Mouse (Mus musculus) liver, postnatal 0 days (tissue): ENCODE data around the gene Rag2. TPM values are rescaled to one million over a fixed set of nuclear protein-coding genes. Genes with fewer than 3 reads are reported as not detected.

Experiments used
- ATAC-seq: fragments of 200-750 bp; cut with Nextera tagmentation; 2 replicates; pipeline ENCODE4 v1.8.0; 2017; ENCODE audit warnings: mild to moderate bottlenecking, moderate library complexity
- DNase-seq: peaks from one replicate; pipeline ENCODE4 v3.0.0-alpha.2; 2016
- H3K27ac ChIP-seq: fragments of 300-500 bp; sonication (generic); 2 replicates; pipeline ENCODE4 v1.5.1; 2014; ENCODE audit warnings: antibody characterized with exemption, moderate library complexity, mild to moderate bottlenecking, low read depth
- H3K27me3 ChIP-seq: fragments of 300-500 bp; sonication (generic); 2 replicates; pipeline ENCODE4 v1.6.1; 2014; ENCODE audit warnings: low read length, control low read depth, mixed read lengths; ENCODE audit not compliant: insufficient read depth
- H3K36me3 ChIP-seq: fragments of 300-500 bp; sonication (generic); replicated peaks from 2 replicates; pipeline ENCODE4 v1.6.1; 2014; ENCODE audit warnings: mild to moderate bottlenecking, control low read depth, low read length, moderate library complexity, mixed read lengths; ENCODE audit not compliant: insufficient read depth
- H3K4me1 ChIP-seq: fragments of 300-500 bp; sonication (generic); 2 replicates; pipeline ENCODE4 v1.6.1; 2014; ENCODE audit warnings: antibody characterized with exemption, mild to moderate bottlenecking, control low read depth; ENCODE audit not compliant: insufficient read depth
- H3K4me2 ChIP-seq: fragments of 300-500 bp; sonication (generic); 2 replicates; pipeline ENCODE4 v1.6.1; 2014; ENCODE audit warnings: low read depth, mild to moderate bottlenecking, low read length, moderate library complexity, mixed read lengths
- H3K4me3 ChIP-seq: fragments of 300-500 bp; sonication (generic); 2 replicates; pipeline ENCODE4 v1.5.1; 2014; ENCODE audit warnings: low read depth, low read length
- H3K9ac ChIP-seq: fragments of 300-500 bp; sonication (generic); replicated peaks from 2 replicates; pipeline ENCODE4 v1.6.1; 2014; ENCODE audit warnings: mild to moderate bottlenecking, moderate library complexity
- H3K9me3 ChIP-seq: fragments of 300-500 bp; sonication (generic); 2 replicates; pipeline ENCODE4 v1.6.1; 2016; ENCODE audit warnings: mild to moderate bottlenecking, control low read depth, low read length, mixed read lengths
- CTCF ChIP-seq: sonication (generic); IDR thresholded peaks from 2 replicates; pipeline ENCODE4 v1.5.1; 2016; ENCODE audit warnings: antibody characterized with exemption, low read depth
- EP300 ChIP-seq: IDR thresholded peaks from 2 replicates; pipeline ENCODE4 v1.6.1; 2016; ENCODE audit warnings: antibody characterized with exemption, low read depth, mild to moderate bottlenecking
- WGBS: fragments of 180-500 bp; shearing (Covaris S2); extraction: QIAGEN DNeasy Blood & Tissue Kit; methylation state at CpG from one replicate; pipeline ENCODE4 v1.1.7; 2014; ENCODE audit not compliant: insufficient replicate concordance; 5-methylcytosine and 5-hydroxymethylcytosine counted together
- polyA plus RNA-seq: library from polyadenylated mRNA; unstranded; fragments of >200 nt; fragmentation: Nextera tagmentation; extraction: Ambion mirVana; gene quantifications from 2 replicates; pipeline ENCODE4 v1.2.1, GENCODE M21; 2015

The Rag2 gene
- polyA plus RNA-seq, 1 experiment from 2014 or later: 1.1 TPM

DNA sequence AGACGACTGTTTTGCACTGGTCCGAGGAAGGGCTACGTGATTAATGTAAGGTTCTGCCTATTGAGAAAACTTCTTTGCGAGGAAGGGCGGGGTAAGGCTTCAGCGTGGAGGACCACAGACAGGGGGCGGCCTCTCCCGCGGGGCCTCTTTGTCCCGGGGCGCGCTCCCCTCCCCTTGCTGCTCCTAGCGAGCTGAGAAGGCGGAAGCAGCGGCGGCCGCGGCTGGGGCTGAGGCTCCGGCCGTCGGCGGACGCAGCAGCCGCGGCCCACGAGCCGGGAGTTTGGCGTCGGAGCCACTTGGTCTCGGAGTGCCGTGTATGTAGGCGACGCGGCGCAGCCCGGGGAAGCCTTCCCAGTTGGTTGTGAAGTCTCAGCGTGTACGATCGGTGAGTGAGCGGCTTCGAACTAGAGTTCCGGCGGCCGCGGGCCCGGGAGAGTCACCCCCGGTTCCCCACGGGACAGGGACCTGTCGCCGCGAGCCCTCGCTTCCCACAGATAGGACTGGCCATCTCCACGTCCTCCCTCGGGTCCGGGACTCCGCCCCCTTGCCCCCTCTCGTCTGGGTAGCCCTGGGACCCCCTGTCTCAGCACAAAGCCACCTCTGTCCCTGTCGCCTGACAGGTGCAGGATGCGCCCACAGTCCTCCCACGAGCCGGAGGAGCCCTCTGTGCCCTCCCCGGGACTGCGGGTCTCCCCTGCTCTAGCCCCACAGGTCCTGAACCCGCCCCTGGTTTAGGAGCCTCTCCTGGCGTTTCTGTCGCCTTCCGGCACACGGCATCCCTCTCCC is 53.9 kb downstream of the Rag2 start, which contains the start of gene Traf6:
TSS of gene Traf6 (plus strand) at position 194 of the 786 bp plus-strand sequence.
- Histone ChIP-seq H3K9me3 (no peaks in the 10 kb centered on the region), H3K4me1 (peaks cover 6% of the 10 kb centered on the region; the same call in 1 of the 2 replicates), H3K27me3 (no peaks in the 10 kb centered on the region), H3K4me2 (peak within 1 kb of the TSS; percentile 89), H3K4me3 (peak within 1 kb of the TSS; percentile 93), H3K27ac (peak within 1 kb of the TSS; percentile 68), H3K9ac (peak within 1 kb of the TSS; percentile 97), H3K36me3 (no peaks in the 10 kb centered on the region)
- ATAC-seq: peak; percentile 96
- TF ChIP-seq EP300: no peak
- TF ChIP-seq CTCF: peak; percentile 89
- WGBS: under 1% methylated on average over 67 of the region's 68 CpGs
- peak; percentile 90 for DNase-seq

DNA sequence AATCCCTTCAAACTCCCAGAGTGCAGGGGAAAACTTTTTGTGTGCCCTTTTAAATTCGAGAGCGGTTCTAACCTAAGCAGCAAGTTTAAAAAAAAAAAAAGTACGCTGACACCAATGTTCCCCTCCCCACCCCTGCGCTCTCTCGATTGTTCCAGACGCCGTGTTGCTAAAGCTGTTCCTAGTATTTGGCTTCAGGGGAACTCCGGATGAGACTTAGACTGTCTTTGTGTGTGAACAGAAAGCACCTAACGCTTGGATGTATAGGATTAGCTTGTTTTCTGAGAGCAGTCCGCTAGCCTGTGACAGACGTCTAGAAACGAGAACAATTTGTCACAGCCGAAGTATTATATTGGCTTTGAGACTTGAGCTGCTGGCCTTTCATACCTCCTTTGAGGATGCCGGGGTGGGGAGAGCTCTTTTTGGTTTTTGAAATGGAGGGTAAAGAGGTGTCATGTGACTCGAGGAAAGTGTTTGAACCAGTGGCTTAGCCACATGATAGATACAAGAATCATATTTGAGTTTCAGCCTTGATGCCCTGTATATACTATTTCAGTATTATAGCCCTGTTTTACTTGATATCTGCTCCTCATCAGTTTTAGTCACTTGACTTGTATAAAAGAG is 54.8 kb downstream of the Rag2 start:
- peak overlapping the region; percentile 97 for H3K9ac ChIP-seq
- no peak overlapping the region for H3K27ac ChIP-seq
- H3K4me2 ChIP-seq: peak overlapping the region; percentile 89
- no peak for TF ChIP-seq EP300
- no peak for TF ChIP-seq CTCF
- no peak for DNase-seq
- WGBS: 4% methylated on average over 15 of the region's 15 CpGs
- H3K4me3 ChIP-seq: peak overlapping the region; percentile 93
- no peaks in the 10 kb centered on the region for H3K9me3 ChIP-seq
- H3K4me1 ChIP-seq: peaks cover 6% of the 10 kb centered on the region; the same call in 1 of the 2 replicates
- 0 out of 2 replicates have a peak, but pooled peaks cover under 1% of the 10 kb centered on the region for H3K36me3 ChIP-seq
- 0 out of 2 replicates have a peak, but pooled peaks have one; percentile 13 for ATAC-seq
- no peaks in the 10 kb centered on the region for H3K27me3 ChIP-seq

Other genes starting within 250 kb of the Rag2 start
- gene Rag1, start 24.8 kb downstream of the Rag2 start, polyA plus RNA-seq: 0.95 and 1.1 TPM in 2 replicates
- 15.1 and 18.5 TPM in 2 replicates for gene B230118H07Rik, start 24.8 kb downstream of the Rag2 start, polyA plus RNA-seq
- gene Traf6, start 53.7 kb downstream of the Rag2 start, polyA plus RNA-seq: 2.7 and 2.8 TPM in 2 replicates